Mouse (Mus musculus) G1E (cell line): ENCODE results near the gene Scrn2. TPM values are rescaled to one million over a fixed set of nuclear protein-coding genes. Genes with fewer than 3 reads are reported as not detected.
A peak's percentile ranks its signal among the peaks of the same experiment; 100 is the strongest.

Source experiments
- ATAC-seq: 2 replicates; pipeline ENCODE4 v1.8.0; 2016; ENCODE audit warnings: mild to moderate bottlenecking; ENCODE audit not compliant: insufficient number of reproducible peaks, poor library complexity, low FRiP score, severe bottlenecking; ENCODE audit errors: extremely low read depth
- DNase-seq: peaks from one replicate; pipeline ENCODE4 v3.0.0; 2012; ENCODE audit warnings: low spot score
- H3K27me3 ChIP-seq: 2 replicates; pipeline ENCODE4 v1.6.1; 2012; ENCODE audit warnings: mild to moderate bottlenecking, low read length, inconsistent platforms; ENCODE audit not compliant: insufficient read depth
- H3K36me3 ChIP-seq: replicated peaks from 2 replicates; pipeline ENCODE3; 2012; ENCODE audit warnings: mild to moderate bottlenecking, inconsistent platforms
- H3K4me1 ChIP-seq: 2 replicates; pipeline ENCODE4 v1.6.1; 2012; ENCODE audit warnings: low read depth, low read length, inconsistent platforms, mixed read lengths; ENCODE audit not compliant: insufficient read depth
- H3K4me3 ChIP-seq: 2 replicates; pipeline ENCODE4 v1.5.1; 2012; ENCODE audit warnings: low read depth, mild to moderate bottlenecking, inconsistent platforms, low read length, moderate library complexity, mixed read lengths
- H3K9me3 ChIP-seq: replicated peaks from 2 replicates; pipeline ENCODE4 v1.6.1; 2012; ENCODE audit warnings: inconsistent platforms
- CTCF ChIP-seq: IDR thresholded peaks from 2 replicates; pipeline ENCODE4 v1.5.1; 2012; ENCODE audit warnings: low read depth, low read length, inconsistent platforms, mixed read lengths
- GATA1 ChIP-seq: IDR thresholded peaks from 2 replicates; pipeline ENCODE4 v1.6.1; 2012; ENCODE audit warnings: borderline replicate concordance, low read length, inconsistent platforms, mixed read lengths
- GATA2 ChIP-seq: IDR thresholded peaks from 2 replicates; pipeline ENCODE4 v1.6.1; 2012; ENCODE audit warnings: low read depth, low read length, inconsistent platforms, borderline replicate concordance
- POLR2AphosphoS5 ChIP-seq: IDR thresholded peaks from 2 replicates; pipeline ENCODE4 v1.6.1; 2012; ENCODE audit warnings: low read depth, low read length, inconsistent platforms; ENCODE audit not compliant: insufficient replicate concordance
- TAL1 ChIP-seq: conservative IDR thresholded peaks from 2 replicates; pipeline ENCODE4 v1.6.1; 2012; ENCODE audit warnings: low read depth, low read length, inconsistent platforms, mixed read lengths
- polyA plus RNA-seq: library from polyadenylated mRNA; stranded (reverse); fragments of >175 nt; gene quantifications from 2 replicates; pipeline ENCODE4 v1.2.3, GENCODE M21; 2012
- total RNA-seq, 2 experiments: library from RNA; stranded (forward) in 1 of 2; stranded (reverse) in 1 of 2; fragments of 200-1000 nt in 1 of 2; fragments of >200 nt in 1 of 2; fragmentation: Nextera tagmentation in 1 of 2; gene quantifications; 2 replicates each; pipeline ENCODE4 v1.2.3; 2014 to 2017

Scrn2 gene
- total and polyA plus RNA-seq, 3 experiments: 5.3 to 12.7 (median 10.5) TPM

DNA sequence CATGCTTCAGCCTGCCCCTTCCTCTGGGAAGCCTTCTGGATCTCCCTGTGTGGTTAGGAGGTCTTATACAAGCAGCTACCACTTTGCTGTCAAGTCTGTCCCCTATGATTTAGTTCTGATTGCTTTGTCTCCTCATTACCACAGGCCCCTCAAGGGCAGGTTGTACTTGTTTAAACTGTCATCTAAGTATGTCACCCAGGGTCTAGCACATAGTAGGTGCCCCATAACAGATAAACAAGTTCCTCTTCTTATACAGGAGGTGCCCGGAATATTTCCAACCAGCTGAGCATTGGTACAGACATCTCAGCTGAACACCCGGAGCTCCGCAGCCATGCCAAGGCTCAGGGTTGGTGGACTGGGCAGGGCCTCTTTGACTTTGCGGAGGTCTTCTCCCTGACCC, 2.8 kb downstream of the Scrn2 start:
- Histone ChIP-seq H3K4me3 (no peak overlapping the region), H3K9me3 (no peaks in the 10 kb centered on the region), H3K4me1 (peaks cover 32% of the 10 kb centered on the region), H3K27me3 (peaks cover 8% of the 10 kb centered on the region), H3K36me3 (peaks cover 31% of the 10 kb centered on the region)
- ATAC-seq (no peak), DNase-seq (no peak)
- TF ChIP-seq TAL1: no peak
- TF ChIP-seq GATA1: no peak
- TF ChIP-seq POLR2AphosphoS5: no peak
- no peak for TF ChIP-seq GATA2
- TF ChIP-seq CTCF: no peak

DNA sequence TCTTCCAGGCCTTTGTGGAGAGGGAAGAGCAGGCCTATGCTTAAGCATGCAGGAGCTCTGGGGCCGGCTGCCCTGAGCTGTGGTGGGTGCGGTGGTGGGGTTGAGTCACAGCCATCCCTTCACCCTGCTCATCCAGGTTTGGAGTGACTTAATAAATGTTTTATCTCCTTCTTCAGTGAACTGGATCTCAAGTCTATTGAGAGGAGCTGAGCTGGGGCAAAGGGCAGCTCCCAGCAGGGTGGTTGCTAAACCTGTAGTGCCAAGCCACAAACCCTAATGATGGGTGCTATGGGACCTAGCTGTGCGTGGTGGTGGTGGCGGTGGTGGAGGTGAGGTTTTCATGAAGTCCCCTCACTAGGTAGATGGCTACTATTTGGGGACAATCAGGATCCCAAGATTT, 4.0 kb downstream of the Scrn2 start:
- TF ChIP-seq GATA1 (no peak), POLR2AphosphoS5 (no peak), TAL1 (no peak), CTCF (no peak), GATA2 (no peak)
- no peak for ATAC-seq

DNA sequence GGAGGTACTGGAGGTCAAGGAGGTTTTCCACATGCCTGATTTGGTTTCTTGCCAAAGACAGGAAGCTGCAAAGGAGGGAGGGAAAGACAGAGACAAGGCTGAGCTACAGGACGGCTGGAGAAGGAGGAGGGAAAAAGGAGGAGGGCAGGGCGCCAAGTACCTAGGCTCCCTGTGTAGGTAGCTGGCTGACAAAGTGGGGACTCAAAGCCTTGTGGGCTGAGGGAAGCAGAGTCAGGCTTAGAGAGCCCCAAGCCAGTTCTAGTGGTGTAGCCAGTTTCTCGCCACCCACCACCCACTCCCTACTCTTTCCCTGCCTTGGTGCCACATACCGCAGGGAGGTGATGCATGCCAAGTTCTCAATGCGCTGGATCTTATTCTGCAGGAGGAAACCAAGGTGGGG, 6.4 kb downstream of the Scrn2 start:
- Histone ChIP-seq H3K36me3 (peaks cover 31% of the 10 kb centered on the region), H3K4me1 (peaks cover 24% of the 10 kb centered on the region), H3K27me3 (peaks cover 7% of the 10 kb centered on the region), H3K9me3 (no peaks in the 10 kb centered on the region), H3K4me3 (no peak overlapping the region)
- DNase-seq: no peak
- TF ChIP-seq GATA1 (no peak), CTCF (no peak), POLR2AphosphoS5 (no peak), GATA2 (no peak), TAL1 (no peak)
- no peak for ATAC-seq

More for the DNA sequence above, 4.0 kb downstream of the Scrn2 start:
- no peak for DNase-seq
- Histone ChIP-seq H3K4me3 (no peak overlapping the region), H3K9me3 (no peaks in the 10 kb centered on the region), H3K27me3 (peaks cover under 1% of the 10 kb centered on the region; the same call in 1 of the 2 replicates), H3K4me1 (peaks cover 30% of the 10 kb centered on the region), H3K36me3 (peaks cover 31% of the 10 kb centered on the region)

DNA sequence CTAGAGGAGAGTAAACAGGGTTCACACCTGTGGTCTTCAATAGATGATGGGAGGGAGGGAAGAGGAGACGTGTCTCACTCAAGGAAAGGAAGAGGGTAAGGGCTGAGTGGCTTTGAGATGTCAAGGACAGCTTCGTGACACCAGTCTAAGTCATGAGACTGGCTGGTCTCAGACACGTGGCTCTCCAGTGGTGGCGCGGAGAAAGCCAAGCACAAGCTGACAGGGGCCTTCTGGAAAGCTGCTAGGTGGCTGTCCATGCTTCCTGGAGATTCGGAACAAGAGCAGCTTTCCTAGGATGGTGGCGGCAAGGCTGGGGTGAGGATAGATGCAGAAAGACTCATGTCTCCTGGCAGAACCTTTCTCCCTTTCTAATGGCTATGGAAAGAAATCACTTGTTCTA, 9.1 kb downstream of the Scrn2 start:
- ATAC-seq: no peak

DNA sequence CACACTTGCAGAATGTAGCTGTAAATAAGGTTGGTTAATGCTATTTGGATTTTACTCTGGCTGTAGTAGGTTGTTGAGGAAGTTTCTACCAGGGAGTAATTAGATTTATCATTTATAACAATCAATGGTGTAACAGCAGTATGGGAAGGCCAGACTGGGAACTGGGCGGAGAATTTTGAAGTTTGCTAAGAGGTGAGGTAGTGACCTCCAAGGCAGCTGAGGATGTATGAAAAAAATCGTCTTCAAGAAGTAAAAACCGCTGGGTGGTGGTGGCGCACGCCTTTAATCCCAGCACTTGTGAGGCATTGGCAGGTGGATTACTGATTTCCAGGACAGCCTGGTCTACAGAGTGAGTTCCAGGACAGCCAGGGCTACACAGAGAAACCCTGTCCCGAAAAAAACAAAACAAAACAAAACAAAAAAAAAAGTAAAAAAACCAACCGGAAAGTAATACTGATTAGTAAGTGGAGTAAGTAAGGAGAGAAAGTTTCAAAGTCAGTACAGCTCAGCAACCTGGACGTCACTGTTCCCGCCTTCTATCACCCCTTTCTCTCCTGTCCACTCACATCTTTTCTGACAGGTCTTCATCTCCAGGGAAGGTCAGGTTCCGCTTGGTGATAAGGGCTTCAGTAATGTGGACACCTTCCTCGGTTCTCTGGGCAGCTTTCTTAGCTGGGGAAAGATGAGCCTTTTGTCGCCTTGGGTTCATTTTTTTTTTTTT, 10.7 kb downstream of the Scrn2 start:
- peaks cover 7% of the 10 kb centered on the region for H3K27me3 ChIP-seq
- peaks cover 33% of the 10 kb centered on the region for H3K4me1 ChIP-seq
- ATAC-seq (no peak), DNase-seq (no peak)
- H3K4me3 ChIP-seq: peak overlapping the region; percentile 84
- no peak for TF ChIP-seq GATA2
- no peak for TF ChIP-seq CTCF
- no peak for TF ChIP-seq GATA1
- no peak for TF ChIP-seq POLR2AphosphoS5
- no peak for TF ChIP-seq TAL1
- H3K36me3 ChIP-seq: peaks cover 30% of the 10 kb centered on the region
- H3K9me3 ChIP-seq: no peaks in the 10 kb centered on the region

More for the DNA sequence above, 9.1 kb downstream of the Scrn2 start:
- Histone ChIP-seq H3K36me3 (peaks cover 24% of the 10 kb centered on the region), H3K27me3 (peaks cover 7% of the 10 kb centered on the region), H3K4me1 (peaks cover 36% of the 10 kb centered on the region), H3K4me3 (no peak overlapping the region), H3K9me3 (no peaks in the 10 kb centered on the region)
- TF ChIP-seq GATA1 (no peak), GATA2 (no peak), CTCF (no peak), POLR2AphosphoS5 (no peak), TAL1 (no peak)
- no peak for DNase-seq

DNA sequence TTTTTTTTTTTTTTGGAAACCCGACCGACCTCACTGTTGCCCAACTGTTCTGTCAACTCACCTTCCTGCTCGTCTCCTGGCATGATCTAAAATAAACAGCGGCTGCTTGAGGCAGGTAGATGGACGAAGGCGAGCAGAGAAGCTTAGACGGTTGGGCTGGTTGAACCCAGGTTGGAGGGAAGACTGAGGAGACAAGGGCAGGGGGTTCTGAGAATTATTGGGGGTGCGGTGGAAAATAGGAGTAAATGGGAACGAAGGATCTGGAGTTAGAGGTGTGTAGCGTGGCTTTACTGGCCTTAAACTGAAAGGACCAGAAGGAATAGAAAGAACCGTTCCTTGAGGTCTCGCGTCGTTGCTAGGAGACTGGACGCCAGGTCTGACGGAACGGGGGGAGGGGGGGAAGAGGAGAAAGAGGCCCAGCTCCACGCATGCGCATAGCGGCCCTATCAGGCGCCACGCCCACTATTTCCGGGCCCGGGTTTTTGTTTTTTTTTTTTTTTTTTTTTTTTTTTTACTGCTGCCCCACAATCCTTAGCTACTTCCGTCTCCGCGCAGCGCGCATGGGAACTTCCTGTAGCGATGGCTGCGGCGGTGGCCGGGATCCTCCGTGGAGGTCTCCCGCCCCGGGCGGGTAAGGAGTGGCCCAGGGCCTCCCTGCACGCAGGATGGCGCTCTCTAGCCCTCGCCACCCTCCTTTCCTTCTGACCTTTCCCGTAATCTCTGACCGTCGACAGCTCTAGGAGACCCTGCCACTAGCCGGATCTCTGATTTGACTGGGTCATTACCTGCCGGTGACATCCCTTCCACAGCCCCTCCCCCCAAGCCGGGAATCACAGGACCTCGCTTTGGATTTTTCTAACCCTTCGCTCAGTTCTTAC, 11.5 kb downstream of the Scrn2 start, which contains the start of the genes Lrrc46 and Mrpl10:
Lrrc46 (minus strand) TSS at position 386 of the 878 bp plus-strand sequence.
Mrpl10 (plus strand) TSS at position 539 of the 878 bp plus-strand sequence.
- Histone ChIP-seq H3K27me3 (peaks cover 7% of the 10 kb centered on the region; the same call in 1 of the 2 replicates), H3K4me3 (peak within 1 kb of the TSS; percentile 84), H3K4me1 (peaks cover 33% of the 10 kb centered on the region), H3K36me3 (peaks cover 38% of the 10 kb centered on the region), H3K9me3 (no peaks in the 10 kb centered on the region)
- ATAC-seq (peak; percentile 78), DNase-seq (peak; percentile 96)
- no peak for TF ChIP-seq CTCF
